9 mouse cellular contexts compared by ENCODE assay signal in genomic region chr1:74893134-74893855, GRCm38 (mm10). TPM values are rescaled to one million over a fixed set of nuclear protein-coding genes. Genes with fewer than 3 reads are reported as not detected.
DNase-seq lines count a peak whose midpoint lies in the region; ATAC-seq lines count a peak whose summit lies in the region.
"Had no signal": no experiment of that assay in that cellular context is flagged by ENCODE, and none has a peak within 500 bp of the region (broad histone marks: within the 10 kb centered on the region; RNA-seq: fewer than 3 reads in every experiment).

Cryba2 (minus strand) TSS chr1:74893143.

- peak within 1 kb of the TSS; percentile 29; the same call in 1 of the 2 replicates for H3K4me2 ChIP-seq in hindbrain, embryonic 11.5 days (replicated peaks; ENCODE audit: low read depth, low read length)
- H3K4me2 ChIP-seq in limb, embryonic 11.5 days (ENCODE audit: low read depth, severe bottlenecking), result no peak within 1 kb of the TSS
- peak within 1 kb of the TSS; percentile 54 for H3K4me2 ChIP-seq in neural tube, embryonic 13.5 days

- peak within 1 kb of the TSS; percentile 14 for H3K4me3 ChIP-seq in hindbrain, embryonic 11.5 days (ENCODE audit: low read depth, low read length)
- H3K4me3 ChIP-seq in limb, embryonic 11.5 days (ENCODE audit: low read depth, low read length), result no peak within 1 kb of the TSS
- peak within 1 kb of the TSS; percentile 27 for H3K4me3 ChIP-seq in neural tube, embryonic 13.5 days

- peak; percentile 45 to 46 for DNase-seq in left cerebral cortex, adult 18-20 months (ENCODE audit: low spot score in 2 of 2)
- DNase-seq in left cerebral cortex, adult 11 months (ENCODE audit: low spot score), result no peak
- DNase-seq in ZHBTc4 (ENCODE audit: low read depth, low spot score), result peak; percentile 87
- peak; percentile 78 for DNase-seq in embryo, embryonic 11 days
- peak; percentile 85 for DNase-seq in hindbrain, embryonic 11.5 days (ENCODE audit: low spot score)
- peak; percentile 81 for DNase-seq in limb, embryonic 11.5 days (ENCODE audit: low spot score)
- no peak for DNase-seq in spleen, postnatal 14 days (ENCODE audit: low spot score in 2 of 2)

- H3K36me3 ChIP-seq in hindbrain, embryonic 11.5 days (ENCODE audit: control insufficient read depth, insufficient read depth, low read length), result no peaks in the 10 kb centered on the region
- no peaks in the 10 kb centered on the region for H3K36me3 ChIP-seq in limb, embryonic 11.5 days (ENCODE audit: control insufficient read depth, insufficient read depth, low read length)
- H3K36me3 ChIP-seq in neural tube, embryonic 13.5 days, result no peaks in the 10 kb centered on the region

- 4% methylated on average over 25 of the region's 25 CpGs for WGBS in hindbrain, embryonic 11.5 days
- WGBS in limb, embryonic 11.5 days, result 2% methylated on average over 25 of the region's 25 CpGs
- WGBS in neural tube, embryonic 13.5 days, result 3% methylated on average over 25 of the region's 25 CpGs

- no peaks in the 10 kb centered on the region for H3K9me3 ChIP-seq in hindbrain, embryonic 11.5 days (ENCODE audit: control insufficient read depth, low read length)
- no peaks in the 10 kb centered on the region; the same call in 1 of the 2 replicates for H3K9me3 ChIP-seq in limb, embryonic 11.5 days (ENCODE audit: control insufficient read depth, low read length)
- H3K9me3 ChIP-seq in neural tube, embryonic 13.5 days, result no peaks in the 10 kb centered on the region

- H3K27ac ChIP-seq in hindbrain, embryonic 11.5 days (ENCODE audit: low read depth, low read length), result no peak within 1 kb of the TSS
- no peak within 1 kb of the TSS for H3K27ac ChIP-seq in limb, embryonic 11.5 days (replicated peaks; ENCODE audit: low read depth, low read length)
- H3K27ac ChIP-seq in neural tube, embryonic 13.5 days (replicated peaks), result no peak within 1 kb of the TSS

- 0 out of 2 replicates have a peak within 1 kb of the TSS, but pooled peaks have one; percentile 9 for H3K9ac ChIP-seq in hindbrain, embryonic 11.5 days (ENCODE audit: low read depth, low read length)
- no peak within 1 kb of the TSS for H3K9ac ChIP-seq in limb, embryonic 11.5 days (ENCODE audit: low read length)
- H3K9ac ChIP-seq in neural tube, embryonic 13.5 days, result peak within 1 kb of the TSS; percentile 34; the same call in 1 of the 2 replicates

- no peaks in the 10 kb centered on the region for H3K4me1 ChIP-seq in hindbrain, embryonic 11.5 days (replicated peaks; ENCODE audit: control insufficient read depth, insufficient read depth, low read length)
- peaks cover 7% of the 10 kb centered on the region for H3K4me1 ChIP-seq in limb, embryonic 11.5 days (ENCODE audit: control insufficient read depth, insufficient read depth, low read length)
- peaks cover 23% of the 10 kb centered on the region for H3K4me1 ChIP-seq in neural tube, embryonic 13.5 days (replicated peaks)

- ATAC-seq in hindbrain, embryonic 11.5 days (ENCODE audit: low FRiP score), result 0 out of 2 replicates have a peak, but pooled peaks have one; percentile 46
- ATAC-seq in limb, embryonic 11.5 days (ENCODE audit: insufficient number of reproducible peaks, low FRiP score, low TSS enrichment, low read depth), result no peak
- ATAC-seq in neural tube, embryonic 13.5 days (ENCODE audit: low read depth), result peak; percentile 62; the same call in 1 of the 2 replicates

- peaks cover 84% of the 10 kb centered on the region for H3K27me3 ChIP-seq in hindbrain, embryonic 11.5 days (ENCODE audit: control insufficient read depth, insufficient read depth, low read length)
- H3K27me3 ChIP-seq in limb, embryonic 11.5 days (ENCODE audit: control insufficient read depth, insufficient read depth, low read length), result peaks cover 81% of the 10 kb centered on the region
- H3K27me3 ChIP-seq in neural tube, embryonic 13.5 days, result peaks cover 97% of the 10 kb centered on the region

RNA-seq across cellular contexts. Expression of gene Cryba2, which starts in this region (rescaled TPM):
- total RNA-seq in left cerebral cortex, adult 18-20 months (2021), result under 1 TPM in 1 of 2 experiments, not detected in 1; 0.80 TPM
- 0.50 and 1.6 TPM in 2 replicates for polyA plus RNA-seq in hindbrain, embryonic 11.5 days (2014; fragmentation: Nextera tagmentation; extraction: Ambion mirVana)
- not detected in 2 replicates for polyA plus RNA-seq in limb, embryonic 11.5 days (2014; fragmentation: Nextera tagmentation; extraction: Ambion mirVana)
- polyA plus RNA-seq in neural tube, embryonic 13.5 days (2015; fragmentation: Nextera tagmentation; extraction: Ambion mirVana), result 0.85 TPM in 1 of 2 replicates, not detected in the other
- polyA plus RNA-seq: lung, embryonic 16.5 days had no signal

Comparison
In these comparisons a context has a peak if more than half of its experiments do, and no peak if none do; other contexts are left out.
1. Peak in DNase-seq in left cerebral cortex, adult 18-20 months; RNA of the gene not detected or under 1 TPM.
2. Peak in DNase-seq in limb, embryonic 11.5 days; RNA of the gene not detected or under 1 TPM.
3. Peak in ATAC-seq, H3K4me3 ChIP-seq, H3K9ac ChIP-seq and H3K4me2 ChIP-seq in neural tube, embryonic 13.5 days; RNA of the gene not detected or under 1 TPM.
4. DNase-seq: peak in ZHBTc4 (single experiment), embryo, embryonic 11 days (single experiment) and hindbrain, embryonic 11.5 days (single experiment); none in left cerebral cortex, adult 11 months (single experiment) and spleen, postnatal 14 days (0 of 2).